Mouse (Mus musculus) forebrain, embryonic 14.5 days (tissue): ENCODE measurements at regions not wholly inside any gene's neighbourhood (a gene's known extent, or its start where the extent isn't known, plus 50 kb on each side); places are given as distances from the start of the nearest gene placed in this dataset.

ENCODE experiments used
- ATAC-seq: fragments of 200-750 bp; cut with Nextera tagmentation; 2 replicates; pipeline ENCODE4 v1.8.0; 2017; ENCODE audit warnings: mild to moderate bottlenecking, moderate library complexity
- DNase-seq: peaks from one replicate; pipeline ENCODE4 v3.0.0-alpha.2; 2015; ENCODE audit warnings: low spot score
- H3K27ac ChIP-seq: fragments of 300-500 bp; sonication (generic); 2 replicates; pipeline ENCODE4 v1.5.1; 2014; ENCODE audit warnings: low read depth, mild to moderate bottlenecking, control low read depth, low read length, moderate library complexity
- H3K27me3 ChIP-seq: fragments of 300-500 bp; sonication (generic); replicated peaks from 2 replicates; pipeline ENCODE4 v1.6.1; 2014; ENCODE audit warnings: low read length, control low read depth, mixed read lengths; ENCODE audit not compliant: control insufficient read depth, insufficient read depth
- H3K36me3 ChIP-seq: fragments of 300-500 bp; sonication (generic); 2 replicates; pipeline ENCODE4 v1.6.1; 2014; ENCODE audit warnings: low read length, control low read depth; ENCODE audit not compliant: control insufficient read depth, insufficient read depth
- H3K4me1 ChIP-seq: fragments of 300-500 bp; sonication (generic); 2 replicates; pipeline ENCODE4 v1.6.1; 2014; ENCODE audit warnings: antibody characterized with exemption, low read length, control low read depth; ENCODE audit not compliant: control insufficient read depth, insufficient read depth
- H3K4me2 ChIP-seq: fragments of 300-500 bp; sonication (generic); 2 replicates; pipeline ENCODE4 v1.6.1; 2014; ENCODE audit warnings: mild to moderate bottlenecking, control low read depth, low read length
- H3K4me3 ChIP-seq: fragments of 300-500 bp; sonication (generic); 2 replicates; pipeline ENCODE4 v1.5.1; 2014; ENCODE audit warnings: low read depth, low read length, control low read depth
- H3K9ac ChIP-seq: fragments of 300-500 bp; sonication (generic); 2 replicates; pipeline ENCODE4 v1.6.1; 2014; ENCODE audit warnings: mild to moderate bottlenecking, low read length, control low read depth, moderate library complexity
- H3K9me3 ChIP-seq: fragments of 300-500 bp; sonication (generic); replicated peaks from 2 replicates; pipeline ENCODE4 v1.6.1; 2016; ENCODE audit warnings: low read length, control low read depth, mixed read lengths; ENCODE audit not compliant: control insufficient read depth
- WGBS: fragments of 180-500 bp; shearing (Covaris S2); extraction: QIAGEN DNeasy Blood & Tissue Kit; methylation state at CpG from one replicate; pipeline ENCODE4 v1.1.7; 2014; 5-methylcytosine and 5-hydroxymethylcytosine counted together

GRCm38 (mm10) chr1:113297807-113298206, 1433.1 kb upstream of the Dsel start:
- WGBS: 65% methylated on average over 3 of the region's 3 CpGs
- H3K27me3 ChIP-seq: no peaks in the 10 kb centered on the region
- peak; percentile 42 for DNase-seq
- H3K4me1 ChIP-seq: no peaks in the 10 kb centered on the region
- no peaks in the 10 kb centered on the region for H3K36me3 ChIP-seq
- H3K9ac ChIP-seq: no peak overlapping the region
- no peak overlapping the region for H3K4me2 ChIP-seq
- no peak overlapping the region for H3K27ac ChIP-seq
- no peak overlapping the region for H3K4me3 ChIP-seq
- no peak for ATAC-seq
- no peaks in the 10 kb centered on the region for H3K9me3 ChIP-seq

GRCm38 (mm10) chr1:113288242-113288641, 1423.5 kb upstream of the Dsel start:
- Histone ChIP-seq H3K36me3 (no peaks in the 10 kb centered on the region), H3K9me3 (no peaks in the 10 kb centered on the region), H3K9ac (no peak overlapping the region), H3K4me3 (no peak overlapping the region), H3K4me2 (no peak overlapping the region), H3K4me1 (no peaks in the 10 kb centered on the region), H3K27ac (no peak overlapping the region), H3K27me3 (no peaks in the 10 kb centered on the region)
- ATAC-seq: no peak
- DNase-seq: no peak

- Histone ChIP-seq H3K9me3 (no peaks in the 10 kb centered on the region), H3K27me3 (no peaks in the 10 kb centered on the region), H3K4me1 (no peaks in the 10 kb centered on the region), H3K36me3 (no peaks in the 10 kb centered on the region), H3K4me2 (no peak overlapping the region), H3K27ac (no peak overlapping the region), H3K4me3 (no peak overlapping the region), H3K9ac (no peak overlapping the region)
- no peak for DNase-seq
- no peak for ATAC-seq
These were observed 1419.4 kb upstream of the Dsel start for GRCm38 (mm10) chr1:113284122-113284521.

GRCm38 (mm10) chr1:113259421-113259820, 1394.7 kb upstream of the Dsel start:
- H3K9ac ChIP-seq: no peak overlapping the region
- H3K4me1 ChIP-seq: no peaks in the 10 kb centered on the region
- no peak overlapping the region for H3K27ac ChIP-seq
- H3K4me3 ChIP-seq: no peak overlapping the region
- no peaks in the 10 kb centered on the region for H3K36me3 ChIP-seq
- no peak for ATAC-seq
- no peaks in the 10 kb centered on the region for H3K27me3 ChIP-seq
- no peak for DNase-seq
- H3K4me2 ChIP-seq: no peak overlapping the region
- H3K9me3 ChIP-seq: no peaks in the 10 kb centered on the region

- Histone ChIP-seq H3K4me1 (no peaks in the 10 kb centered on the region), H3K9me3 (no peaks in the 10 kb centered on the region), H3K27ac (no peak overlapping the region), H3K9ac (no peak overlapping the region), H3K4me3 (no peak overlapping the region), H3K4me2 (no peak overlapping the region), H3K27me3 (no peaks in the 10 kb centered on the region), H3K36me3 (no peaks in the 10 kb centered on the region)
- DNase-seq: peak; percentile 1
- no peak for ATAC-seq
- 70% methylated on average over 5 of the region's 5 CpGs for WGBS
These were observed 1382.6 kb upstream of the Dsel start for GRCm38 (mm10) chr1:113247325-113247724.

- Histone ChIP-seq H3K4me1 (no peaks in the 10 kb centered on the region), H3K4me3 (no peak overlapping the region), H3K9ac (no peak overlapping the region), H3K4me2 (no peak overlapping the region), H3K27me3 (no peaks in the 10 kb centered on the region), H3K9me3 (no peaks in the 10 kb centered on the region), H3K36me3 (no peaks in the 10 kb centered on the region), H3K27ac (no peak overlapping the region)
- 81% methylated on average over 1 of the region's 1 CpGs for WGBS
- ATAC-seq: no peak
- no peak for DNase-seq
These were observed 1345.4 kb upstream of the Dsel start for GRCm38 (mm10) chr1:113210095-113210494.

GRCm38 (mm10) chr1:113204019-113204418, 1339.3 kb upstream of the Dsel start:
- no peaks in the 10 kb centered on the region for H3K36me3 ChIP-seq
- no peaks in the 10 kb centered on the region for H3K4me1 ChIP-seq
- DNase-seq: no peak
- H3K27me3 ChIP-seq: no peaks in the 10 kb centered on the region
- no peak overlapping the region for H3K4me2 ChIP-seq
- no peak for ATAC-seq
- 92% methylated on average over 1 of the region's 1 CpGs for WGBS
- no peak overlapping the region for H3K4me3 ChIP-seq
- no peak overlapping the region for H3K27ac ChIP-seq
- H3K9ac ChIP-seq: no peak overlapping the region
- H3K9me3 ChIP-seq: no peaks in the 10 kb centered on the region

- DNase-seq (no peak), ATAC-seq (no peak)
- H3K27ac ChIP-seq: no peak overlapping the region
- 70% methylated on average over 1 of the region's 1 CpGs for WGBS
- no peaks in the 10 kb centered on the region for H3K4me1 ChIP-seq
- no peaks in the 10 kb centered on the region for H3K36me3 ChIP-seq
- H3K9me3 ChIP-seq: no peaks in the 10 kb centered on the region
- no peak overlapping the region for H3K9ac ChIP-seq
- H3K27me3 ChIP-seq: no peaks in the 10 kb centered on the region
- no peak overlapping the region for H3K4me3 ChIP-seq
- H3K4me2 ChIP-seq: no peak overlapping the region
These were observed 1329.5 kb upstream of the Dsel start for GRCm38 (mm10) chr1:113194116-113194812.

- Histone ChIP-seq H3K27me3 (no peaks in the 10 kb centered on the region), H3K27ac (no peak overlapping the region), H3K36me3 (no peaks in the 10 kb centered on the region), H3K9ac (no peak overlapping the region), H3K4me2 (no peak overlapping the region), H3K4me3 (no peak overlapping the region), H3K4me1 (no peaks in the 10 kb centered on the region), H3K9me3 (no peaks in the 10 kb centered on the region)
- no peak for ATAC-seq
- DNase-seq: no peak
- WGBS: 85% methylated on average over 1 of the region's 1 CpGs
These were observed 1298.5 kb upstream of the Dsel start for GRCm38 (mm10) chr1:113163173-113163572.
